Mouse (Mus musculus) heart, embryonic 14.5 days (tissue): ENCODE measurements around the gene Cfap44. TPM values are rescaled to one million over a fixed set of nuclear protein-coding genes. Genes with fewer than 3 reads are reported as not detected.

Experiments used
- ATAC-seq: fragments of 200-750 bp; cut with Nextera tagmentation; 2 replicates; pipeline ENCODE4 v1.8.0; 2017; ENCODE audit warnings: low read depth, moderate TSS enrichment; ENCODE audit not compliant: insufficient number of reproducible peaks, insufficient read depth, low FRiP score
- H3K27ac ChIP-seq, 2 experiments: fragments of 200-500 bp in 1 of 2; fragments of 300-500 bp in 1 of 2; sonication (generic) in 1 of 2; replicated peaks in 1 of 2; 2 replicates each; pipeline ENCODE4 v1.5.1; 2012 to 2014; ENCODE audit warnings: low read depth in 2 of 2, low read length in 2 of 2, control low read depth in 1 of 2, mild to moderate bottlenecking in 1 of 2, mixed read lengths in 1 of 2; ENCODE audit not compliant: control insufficient read depth in 1 of 2, insufficient read depth in 1 of 2
- H3K27me3 ChIP-seq: fragments of 300-500 bp; sonication (generic); 2 replicates; pipeline ENCODE4 v1.6.1; 2014; ENCODE audit warnings: mild to moderate bottlenecking, low read length, control low read depth; ENCODE audit not compliant: control insufficient read depth, insufficient read depth
- H3K36me3 ChIP-seq: fragments of 300-500 bp; sonication (generic); 2 replicates; pipeline ENCODE4 v1.6.1; 2014; ENCODE audit warnings: mild to moderate bottlenecking, control low read depth, low read length, mixed read lengths; ENCODE audit not compliant: control insufficient read depth, insufficient read depth
- H3K4me1 ChIP-seq, 2 experiments: fragments of 200-500 bp in 1 of 2; fragments of 300-500 bp in 1 of 2; sonication (generic) in 1 of 2; 2 replicates each; pipeline ENCODE4 v1.6.1; 2012 to 2014; ENCODE audit warnings: low read length in 2 of 2, control low read depth in 1 of 2, mixed read lengths in 1 of 2; ENCODE audit not compliant: control insufficient read depth in 2 of 2, insufficient read depth in 2 of 2
- H3K4me2 ChIP-seq: fragments of 300-500 bp; sonication (generic); 2 replicates; pipeline ENCODE4 v1.6.1; 2014; ENCODE audit warnings: mild to moderate bottlenecking, low read length
- H3K4me3 ChIP-seq, 2 experiments: fragments of 200-500 bp in 1 of 2; fragments of 300-500 bp in 1 of 2; sonication (generic) in 1 of 2; 2 replicates each; pipeline ENCODE4 v1.5.1; 2012 to 2014; ENCODE audit warnings: low read length in 2 of 2, mild to moderate bottlenecking in 2 of 2, control low read depth in 1 of 2, low read depth in 1 of 2, moderate library complexity in 1 of 2; ENCODE audit not compliant: control insufficient read depth in 1 of 2, insufficient read depth in 1 of 2
- H3K9ac ChIP-seq: fragments of 300-500 bp; sonication (generic); 2 replicates; pipeline ENCODE4 v1.6.1; 2014; ENCODE audit warnings: mild to moderate bottlenecking, low read length
- H3K9me3 ChIP-seq: fragments of 300-500 bp; sonication (generic); 2 replicates; pipeline ENCODE4 v1.6.1; 2016; ENCODE audit warnings: low read length, control low read depth; ENCODE audit not compliant: control insufficient read depth
- WGBS: fragments of 180-500 bp; shearing (Covaris S2); extraction: QIAGEN DNeasy Blood & Tissue Kit; methylation state at CpG from one replicate; pipeline ENCODE4 v1.1.7; 2014; 5-methylcytosine and 5-hydroxymethylcytosine counted together
- polyA plus RNA-seq: library from polyadenylated mRNA; unstranded; fragments of >200 nt; fragmentation: Nextera tagmentation; extraction: Ambion mirVana; gene quantifications from 2 replicates; pipeline ENCODE4 v1.2.1, GENCODE M21; 2014

Gene Cfap44
- polyA plus RNA-seq, 1 experiment from 2014 or later = 0.18 TPM

GRCm38 (mm10) chr16:44486612-44487011, 92.0 kb downstream of the Cfap44 start:
- no peak overlapping the region for H3K4me3 ChIP-seq
- 0 out of 2 replicates have a peak, but pooled peaks cover 4% of the 10 kb centered on the region for H3K27me3 ChIP-seq
- WGBS = 84% methylated on average over 9 of the region's 9 CpGs
- no peak overlapping the region for H3K4me2 ChIP-seq
- no peak overlapping the region for H3K27ac ChIP-seq
- peaks cover 54% of the 10 kb centered on the region for H3K36me3 ChIP-seq
- no peak for ATAC-seq
- H3K9ac ChIP-seq = no peak overlapping the region
- no peaks in the 10 kb centered on the region for H3K4me1 ChIP-seq
- no peaks in the 10 kb centered on the region for H3K9me3 ChIP-seq

DNA sequence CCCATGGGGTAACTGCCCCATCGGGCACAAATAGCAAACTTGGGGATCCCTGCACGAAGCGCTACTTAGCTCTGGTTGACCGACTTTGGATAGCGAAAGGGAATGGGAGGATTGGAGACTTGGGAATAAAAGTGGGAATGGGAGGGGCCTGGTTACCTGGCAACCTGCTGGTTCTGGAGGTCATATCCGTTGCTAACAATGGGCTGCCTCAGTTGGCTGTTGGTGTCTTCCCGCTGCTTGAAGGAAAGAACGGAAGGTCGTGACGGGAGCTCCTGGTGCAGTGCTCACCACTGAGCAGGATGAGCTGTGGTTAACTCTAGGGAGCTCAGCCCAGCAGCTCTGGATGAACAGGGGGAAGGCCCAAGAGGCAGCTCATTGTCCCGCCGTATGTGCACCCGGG, 92.6 kb downstream of the Cfap44 start:
- Histone ChIP-seq H3K4me3 (no peak overlapping the region), H3K4me2 (no peak overlapping the region), H3K27ac (no peak overlapping the region), H3K4me1 (no peaks in the 10 kb centered on the region), H3K9ac (no peak overlapping the region), H3K36me3 (peaks cover 59% of the 10 kb centered on the region), H3K27me3 (0 out of 2 replicates have a peak, but pooled peaks cover 4% of the 10 kb centered on the region), H3K9me3 (no peaks in the 10 kb centered on the region)
- 89% methylated on average over 13 of the region's 13 CpGs for WGBS
- ATAC-seq = no peak

- WGBS = 76% methylated on average over 9 of the region's 9 CpGs
- ATAC-seq = no peak
- no peak overlapping the region for H3K4me3 ChIP-seq
- H3K36me3 ChIP-seq = peaks cover 58% of the 10 kb centered on the region
- no peaks in the 10 kb centered on the region for H3K27me3 ChIP-seq
- no peak overlapping the region for H3K27ac ChIP-seq
- H3K9ac ChIP-seq = no peak overlapping the region
- peaks cover 0 to 7% of the 10 kb centered on the region in 2 experiments; a peak in 2 of 4 replicates for H3K4me1 ChIP-seq
- no peaks in the 10 kb centered on the region for H3K9me3 ChIP-seq
- H3K4me2 ChIP-seq = no peak overlapping the region
Measured at GRCm38 (mm10) chr16:44491051-44491450, 96.5 kb downstream of the Cfap44 start.

- peaks cover 59% of the 10 kb centered on the region for H3K36me3 ChIP-seq
- ATAC-seq = no peak
Measured at GRCm38 (mm10) chr16:44492151-44492550, 97.6 kb downstream of the Cfap44 start.

DNA sequence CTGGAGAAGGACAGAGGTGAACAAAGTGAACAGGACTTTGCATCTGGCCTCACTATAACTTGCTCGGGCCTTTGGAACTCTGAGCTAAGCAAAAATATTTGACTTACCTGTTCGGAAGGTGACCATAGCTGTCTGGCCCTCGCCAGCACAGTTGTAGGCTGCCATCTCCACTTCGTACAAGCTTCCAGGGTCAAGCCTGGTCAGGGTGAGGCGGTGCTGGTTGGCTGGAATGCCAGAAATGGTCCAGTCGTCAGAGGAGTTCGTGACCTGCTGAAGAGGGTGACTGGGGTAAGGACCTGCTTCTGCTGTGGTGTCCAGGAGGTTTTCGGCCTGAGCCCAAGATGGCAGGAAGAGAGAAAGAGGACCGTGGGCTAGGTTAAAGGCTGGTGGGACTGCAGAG, 98.1 kb downstream of the Cfap44 start:
- Histone ChIP-seq H3K9ac (no peak overlapping the region), H3K4me1 (peaks cover 0 to 7% of the 10 kb centered on the region in 2 experiments; a peak in 2 of 4 replicates), H3K4me2 (no peak overlapping the region), H3K36me3 (peaks cover 59% of the 10 kb centered on the region), H3K27ac (no peak overlapping the region), H3K9me3 (no peaks in the 10 kb centered on the region), H3K27me3 (no peaks in the 10 kb centered on the region), H3K4me3 (no peak overlapping the region)
- 65% methylated on average over 9 of the region's 9 CpGs for WGBS
- ATAC-seq = no peak

More at GRCm38 (mm10) chr16:44492151-44492550, 97.6 kb downstream of the Cfap44 start:
- H3K4me3 ChIP-seq = no peak overlapping the region
- H3K27ac ChIP-seq = no peak overlapping the region
- no peaks in the 10 kb centered on the region for H3K27me3 ChIP-seq
- H3K9ac ChIP-seq = no peak overlapping the region
- H3K4me1 ChIP-seq = peaks cover 0 to 7% of the 10 kb centered on the region in 2 experiments; a peak in 2 of 4 replicates
- no peak overlapping the region for H3K4me2 ChIP-seq
- no peaks in the 10 kb centered on the region for H3K9me3 ChIP-seq
- WGBS = 85% methylated on average over 6 of the region's 6 CpGs

GRCm38 (mm10) chr16:44493868-44494267, 99.3 kb downstream of the Cfap44 start:
- Histone ChIP-seq H3K27ac (peak overlapping the region; percentile 56 to 57; a peak in 1 of 4 replicates), H3K9ac (no peak overlapping the region), H3K4me3 (no peak overlapping the region), H3K4me2 (no peak overlapping the region), H3K4me1 (peaks cover 0 to 7% of the 10 kb centered on the region in 2 experiments; a peak in 2 of 4 replicates), H3K27me3 (no peaks in the 10 kb centered on the region), H3K9me3 (peaks cover 5% of the 10 kb centered on the region; the same call in 1 of the 2 replicates), H3K36me3 (peaks cover 59% of the 10 kb centered on the region)
- no peak for ATAC-seq
- 52% methylated on average over 6 of the region's 6 CpGs for WGBS

GRCm38 (mm10) chr16:44494441-44495108, 100.0 kb downstream of the Cfap44 start:
- Histone ChIP-seq H3K4me1 (peaks cover 0 to 7% of the 10 kb centered on the region in 2 experiments; a peak in 2 of 4 replicates), H3K9me3 (peaks cover 5% of the 10 kb centered on the region; the same call in 1 of the 2 replicates), H3K27ac (peak overlapping the region; percentile 56 to 57), H3K4me2 (no peak overlapping the region), H3K27me3 (no peaks in the 10 kb centered on the region), H3K4me3 (no peak overlapping the region), H3K36me3 (peaks cover 59% of the 10 kb centered on the region), H3K9ac (no peak overlapping the region)
- 41% methylated on average over 8 of the region's 8 CpGs for WGBS
- 0 out of 2 replicates have a peak, but pooled peaks have one; percentile 11 for ATAC-seq
